Mouse (Mus musculus) telencephalon, adult 2 months (tissue): Measurements from ENCODE around the gene Dync1i1.

Experiments used
- DNase-seq: peaks from one replicate; pipeline ENCODE4 v3.0.0-alpha.2; 2011; ENCODE audit warnings: low read depth, low spot score

Dync1i1 gene

DNA sequence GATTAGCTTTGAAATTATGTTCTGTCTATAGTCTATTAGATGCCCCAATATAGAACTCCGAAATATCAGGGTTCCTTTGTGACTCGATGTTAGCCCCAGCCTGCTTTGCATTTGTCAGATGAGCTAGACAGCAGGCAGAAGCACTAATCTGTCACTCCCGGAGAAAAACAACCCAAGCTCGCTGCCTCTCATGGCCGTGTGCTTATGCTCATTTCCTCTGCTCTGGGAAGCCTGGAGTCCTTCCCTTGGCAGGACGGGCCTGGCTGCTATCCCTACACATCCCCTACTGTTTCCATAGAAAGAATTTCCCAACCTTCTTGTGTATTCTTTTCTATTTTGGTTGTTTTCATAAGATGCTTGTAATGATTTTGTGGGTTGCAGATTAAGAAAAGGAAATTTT is 130.1 kb downstream of the Dync1i1 start:
- DNase-seq = no peak

DNA sequence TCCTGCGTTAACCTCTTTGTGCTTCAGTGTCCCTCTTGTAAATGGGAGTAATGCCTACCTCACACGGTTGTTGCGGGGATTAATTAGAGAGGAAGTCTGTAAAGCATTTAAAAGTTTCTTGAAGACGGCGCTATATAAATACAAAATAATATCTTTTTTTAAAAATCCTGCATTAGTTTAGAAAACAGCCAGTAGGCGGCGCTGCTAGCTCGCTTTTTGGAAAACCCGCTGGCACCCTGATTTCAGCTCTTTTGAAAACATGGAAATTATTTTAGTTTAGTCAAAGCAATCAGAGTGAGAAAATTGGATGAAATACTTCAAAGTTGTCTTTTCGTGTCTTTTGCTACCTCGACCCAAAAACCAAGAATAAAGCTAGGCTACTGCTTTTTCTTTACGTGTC is 132.9 kb downstream of the Dync1i1 start:
- peak; percentile 16 for DNase-seq

DNA sequence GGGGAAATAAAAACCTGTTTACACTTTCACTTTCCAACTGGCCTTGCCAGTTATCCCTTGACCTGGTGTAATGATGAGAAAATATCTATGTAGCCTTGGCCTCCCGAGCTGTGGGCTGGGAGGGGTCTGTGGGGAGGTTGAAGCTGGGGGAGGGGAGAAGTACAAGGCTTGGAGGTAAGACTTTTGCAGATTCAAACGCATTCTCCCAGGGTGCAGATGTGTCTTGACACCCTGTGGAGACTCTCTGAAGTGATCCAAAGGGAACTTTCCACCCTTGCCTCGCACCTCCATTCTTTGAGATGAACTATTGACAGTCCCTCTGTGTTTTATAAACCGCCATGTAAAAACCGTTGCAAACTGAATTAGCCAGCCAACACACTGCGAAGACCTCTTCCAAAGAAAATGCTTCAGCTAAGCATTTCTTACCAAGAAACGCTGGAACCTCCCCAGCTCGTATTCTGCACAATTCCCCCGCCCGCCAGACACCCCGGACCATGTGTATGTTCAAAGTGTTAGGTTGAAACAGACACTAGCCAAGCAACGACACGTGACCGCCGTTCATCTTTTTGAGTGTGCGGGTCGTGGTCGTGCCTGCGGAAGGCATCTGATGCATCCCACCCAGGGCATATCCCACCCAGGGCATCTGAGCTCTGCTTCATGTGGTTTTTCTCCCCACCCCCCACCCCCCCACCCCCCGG is 133.6 kb downstream of the Dync1i1 start:
- DNase-seq = no peak

DNA sequence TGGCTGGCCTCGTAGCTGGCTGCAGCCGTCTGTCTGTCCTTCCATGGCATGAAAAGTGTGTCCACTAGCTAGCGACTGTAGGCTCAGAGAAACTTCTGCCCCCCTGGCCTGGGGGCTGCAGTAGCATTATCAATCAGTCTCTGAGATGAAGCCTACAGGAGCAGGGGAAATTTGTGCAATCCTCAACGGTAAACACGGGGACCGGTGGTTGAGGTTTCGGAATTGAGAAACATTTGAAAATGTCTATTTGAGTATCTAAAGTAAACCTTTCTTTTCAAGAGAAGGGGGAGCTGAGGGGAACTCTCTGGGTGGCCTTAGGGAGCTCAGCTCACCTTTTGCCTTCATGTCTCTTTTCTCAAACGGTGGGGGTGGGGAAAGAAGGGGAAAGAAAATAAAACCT is 134.2 kb downstream of the Dync1i1 start:
- no peak for DNase-seq

DNA sequence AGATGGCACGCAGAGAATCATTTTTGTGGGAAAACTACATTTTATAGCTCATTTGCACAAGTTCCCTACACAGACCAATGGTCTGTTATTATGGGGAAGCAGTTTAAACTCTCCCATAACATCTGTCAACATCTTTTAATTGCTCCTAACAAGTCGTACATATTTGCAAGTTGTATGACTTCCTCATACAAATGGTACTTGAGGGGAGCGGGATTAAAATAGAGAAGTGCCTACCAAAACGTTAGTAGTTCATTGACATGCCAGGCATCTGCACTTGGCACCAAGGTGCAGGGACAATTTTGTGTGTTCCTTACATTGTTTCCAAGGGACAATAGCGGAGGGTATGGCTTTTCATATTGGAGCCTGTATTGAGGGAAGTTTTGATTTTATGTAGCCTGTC is 140.7 kb downstream of the Dync1i1 start:
- no peak for DNase-seq

DNA sequence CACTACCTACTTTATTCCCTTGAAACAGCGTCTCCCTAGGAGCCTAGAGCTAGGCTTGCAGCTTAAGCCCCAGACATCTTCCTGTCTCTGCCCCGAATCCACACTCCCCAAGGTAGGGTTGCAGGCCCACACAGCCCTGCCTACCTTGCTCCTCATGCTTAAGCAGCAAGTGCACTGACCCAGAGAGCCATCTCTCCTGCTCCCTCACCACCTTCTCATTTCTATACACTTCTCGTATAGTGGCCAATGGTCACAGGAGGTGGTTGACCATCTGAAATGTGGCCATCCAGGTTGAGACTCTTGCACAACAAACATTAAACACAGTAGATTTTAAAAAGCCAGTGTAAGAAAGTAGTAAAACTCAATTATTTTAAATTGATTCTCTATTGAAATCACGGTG is 141.8 kb downstream of the Dync1i1 start:
- DNase-seq = no peak

DNA sequence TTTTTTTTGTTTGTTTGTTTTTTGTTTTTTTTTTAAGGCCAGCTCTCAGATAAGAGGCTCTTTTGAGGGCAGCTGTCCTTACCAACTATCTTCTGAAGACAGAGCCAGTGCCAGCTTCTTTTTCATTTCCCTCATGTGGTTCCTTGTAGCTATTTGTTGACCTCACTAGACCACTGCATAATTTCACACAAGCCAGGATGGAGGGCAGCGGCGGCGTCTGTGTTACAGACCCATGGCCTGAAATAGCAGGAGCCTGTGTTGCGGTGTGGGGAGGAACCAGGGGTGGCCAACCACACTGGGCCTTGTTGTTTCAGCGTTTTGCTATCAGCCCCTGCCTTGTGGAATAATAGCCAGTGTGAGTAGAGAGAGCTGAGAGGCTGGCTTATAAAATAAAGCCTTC is 145.6 kb downstream of the Dync1i1 start:
- DNase-seq = no peak

DNA sequence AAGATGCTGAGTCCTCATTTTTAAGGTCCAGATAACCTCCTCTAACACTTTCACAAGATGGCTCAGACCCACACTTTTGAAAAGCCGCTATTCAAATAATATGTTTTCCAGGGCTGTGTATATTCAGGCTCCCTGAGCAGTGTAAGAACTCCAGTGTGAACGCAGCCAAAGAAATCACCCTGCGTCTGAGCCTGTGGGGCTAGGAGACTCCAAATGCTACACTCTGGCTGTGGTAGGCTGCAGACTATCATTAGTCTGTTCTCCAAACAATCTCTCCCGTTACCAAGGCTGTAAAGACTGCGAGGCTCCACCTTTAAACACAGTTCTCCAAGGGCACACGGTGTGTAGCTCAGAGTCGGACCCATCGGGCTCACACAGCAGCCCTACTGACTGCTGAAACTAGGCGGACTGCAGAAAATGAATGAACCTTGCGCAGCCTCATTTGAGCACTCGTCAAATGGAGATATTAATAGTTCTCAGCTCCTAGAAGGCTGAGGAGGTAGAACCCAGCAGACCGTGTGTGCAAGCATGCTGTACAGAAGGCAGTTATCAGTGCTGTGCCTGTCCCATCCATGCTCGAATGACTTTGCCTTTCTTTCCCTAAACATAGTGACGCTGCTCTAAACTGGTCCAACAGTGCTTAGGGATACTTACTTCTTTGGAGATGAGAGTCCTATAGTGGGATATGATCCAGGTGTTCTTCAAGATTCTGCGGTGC is 146.3 kb downstream of the Dync1i1 start:
- peak; percentile 6 for DNase-seq

DNA sequence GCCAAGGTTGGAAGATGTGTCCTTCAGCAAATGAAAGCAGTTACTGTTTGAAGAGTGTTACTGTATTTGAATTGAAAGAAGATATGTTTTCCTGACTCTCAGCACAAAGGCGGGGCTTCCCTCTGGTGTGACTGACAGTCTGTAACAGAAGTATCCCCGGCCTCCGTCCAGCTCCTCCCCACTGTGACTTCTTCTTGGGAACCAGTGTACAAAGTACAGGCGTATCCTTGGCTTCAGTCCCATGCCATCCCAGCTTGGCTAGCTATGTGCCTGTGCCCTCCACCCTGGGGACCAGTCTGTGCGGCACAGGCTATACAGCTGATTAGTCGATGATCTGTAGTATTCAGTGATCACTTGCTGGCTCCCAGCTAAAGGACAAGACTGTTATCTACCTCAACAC is 163.9 kb downstream of the Dync1i1 start:
- no peak for DNase-seq

DNA sequence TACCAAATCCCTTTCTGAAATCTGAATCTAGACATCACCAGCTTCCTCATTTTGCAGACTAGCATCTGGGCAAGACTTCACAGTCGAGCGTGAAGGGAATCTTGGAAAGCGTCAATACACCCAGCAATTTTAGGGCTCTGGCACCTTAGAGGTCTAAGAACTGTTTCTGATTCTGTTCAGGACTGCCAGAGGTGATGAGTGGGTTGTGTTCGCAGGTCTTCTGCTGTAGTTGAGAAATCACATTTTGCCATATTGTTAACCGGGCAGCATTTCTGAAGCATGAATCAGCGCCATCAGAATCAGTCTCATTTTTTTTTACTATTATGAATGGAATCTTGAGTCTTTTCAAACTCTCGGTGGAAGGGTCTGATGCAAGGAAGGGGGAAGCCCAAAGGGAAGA is 185.9 kb downstream of the Dync1i1 start:
- DNase-seq = peak; percentile 71

DNA sequence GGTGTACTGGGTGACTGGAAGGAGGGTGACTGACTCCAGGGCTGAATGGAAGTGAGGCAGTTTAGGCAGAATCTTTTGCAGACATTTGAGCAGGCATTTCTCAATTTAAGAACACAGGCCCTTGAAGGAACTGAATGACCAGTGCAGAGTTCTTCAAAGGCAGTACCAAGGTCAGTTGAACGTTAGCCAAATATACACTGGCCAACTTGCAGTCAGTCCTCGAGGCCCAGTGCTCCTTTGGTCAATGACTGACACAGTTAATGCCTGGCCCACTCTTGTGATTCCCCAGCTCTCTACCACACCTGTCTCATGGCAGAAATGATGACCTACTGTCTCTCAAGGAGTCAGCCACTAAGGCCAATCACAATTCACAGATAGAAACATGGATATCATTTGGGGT is 189.6 kb downstream of the Dync1i1 start:
- DNase-seq = no peak

DNA sequence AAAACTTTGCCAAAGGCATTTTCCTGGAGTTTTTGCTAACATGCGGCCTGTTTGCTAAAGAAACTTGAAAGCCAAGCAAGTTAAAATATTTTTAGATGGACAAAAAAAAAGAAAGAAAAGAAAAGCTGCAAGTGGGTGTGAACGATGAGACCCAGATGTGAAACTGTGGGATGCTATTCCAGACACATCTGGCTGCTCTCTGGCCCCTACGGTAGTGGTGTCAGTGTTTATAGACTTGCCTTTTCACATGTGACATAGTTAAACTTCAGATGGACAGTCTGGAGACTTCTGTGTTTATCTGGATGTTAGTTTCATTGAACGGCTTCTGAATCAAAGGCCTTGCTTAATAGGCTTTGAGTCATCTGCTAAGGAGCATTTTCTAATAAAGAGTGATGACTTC is 195.2 kb downstream of the Dync1i1 start:
- no peak for DNase-seq

DNA sequence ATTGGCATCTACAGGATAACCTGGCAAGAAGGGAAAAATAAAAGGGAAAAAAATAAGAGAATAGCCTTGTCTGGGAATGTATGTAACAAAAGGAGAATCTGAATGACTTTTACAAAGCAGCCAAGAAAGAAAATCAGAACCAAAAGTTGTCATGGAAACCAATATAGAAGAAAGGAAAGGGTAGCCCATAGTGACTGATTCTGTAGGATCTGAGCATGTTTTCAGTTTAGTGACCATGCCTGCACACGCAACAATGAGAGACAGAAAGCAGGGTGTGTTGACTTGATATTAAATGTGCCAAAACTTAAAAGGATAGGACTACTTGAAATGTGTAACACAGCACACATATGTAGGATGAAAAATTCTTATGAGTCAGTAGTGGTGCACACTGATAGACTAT is 197.2 kb downstream of the Dync1i1 start:
- no peak for DNase-seq

DNA sequence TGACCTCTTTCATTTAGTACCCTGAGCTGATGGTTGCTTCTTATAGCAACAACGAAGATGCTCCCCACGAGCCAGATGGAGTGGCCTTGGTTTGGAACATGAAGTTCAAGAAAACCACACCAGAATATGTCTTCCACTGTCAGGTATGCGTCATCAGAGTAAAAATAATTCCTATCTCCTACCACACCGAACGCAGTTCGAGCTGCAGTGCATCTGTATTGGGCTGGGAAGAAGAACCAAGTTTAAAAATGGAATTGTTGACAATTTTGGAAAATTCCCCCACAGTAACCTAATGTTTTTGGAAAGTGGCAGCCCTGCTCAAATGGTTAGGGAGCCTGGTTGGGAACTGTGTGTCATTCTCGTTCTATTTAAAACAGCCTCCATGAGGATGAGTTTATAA is 197.7 kb downstream of the Dync1i1 start:
- peak; percentile 55 for DNase-seq

DNA sequence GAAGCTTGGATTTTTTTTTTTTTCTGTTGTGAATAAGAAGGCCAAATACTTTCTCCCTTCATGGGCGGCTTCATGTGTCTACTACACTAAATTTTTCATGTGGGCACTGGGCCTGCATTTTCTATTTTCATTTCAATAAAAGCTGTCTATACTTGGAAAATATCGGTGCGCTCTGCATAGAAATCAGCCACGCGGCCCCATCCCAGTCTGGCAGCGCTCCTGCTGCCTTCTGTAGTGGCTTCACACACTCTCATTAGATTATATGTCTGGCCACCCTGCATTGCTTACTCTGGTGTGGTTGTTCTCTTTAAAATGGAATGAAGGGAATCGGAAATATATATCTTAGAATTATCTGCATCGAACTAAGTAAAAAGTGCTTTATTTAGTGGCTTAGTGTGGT is 204.7 kb downstream of the Dync1i1 start:
- DNase-seq = peak; percentile 31

DNA sequence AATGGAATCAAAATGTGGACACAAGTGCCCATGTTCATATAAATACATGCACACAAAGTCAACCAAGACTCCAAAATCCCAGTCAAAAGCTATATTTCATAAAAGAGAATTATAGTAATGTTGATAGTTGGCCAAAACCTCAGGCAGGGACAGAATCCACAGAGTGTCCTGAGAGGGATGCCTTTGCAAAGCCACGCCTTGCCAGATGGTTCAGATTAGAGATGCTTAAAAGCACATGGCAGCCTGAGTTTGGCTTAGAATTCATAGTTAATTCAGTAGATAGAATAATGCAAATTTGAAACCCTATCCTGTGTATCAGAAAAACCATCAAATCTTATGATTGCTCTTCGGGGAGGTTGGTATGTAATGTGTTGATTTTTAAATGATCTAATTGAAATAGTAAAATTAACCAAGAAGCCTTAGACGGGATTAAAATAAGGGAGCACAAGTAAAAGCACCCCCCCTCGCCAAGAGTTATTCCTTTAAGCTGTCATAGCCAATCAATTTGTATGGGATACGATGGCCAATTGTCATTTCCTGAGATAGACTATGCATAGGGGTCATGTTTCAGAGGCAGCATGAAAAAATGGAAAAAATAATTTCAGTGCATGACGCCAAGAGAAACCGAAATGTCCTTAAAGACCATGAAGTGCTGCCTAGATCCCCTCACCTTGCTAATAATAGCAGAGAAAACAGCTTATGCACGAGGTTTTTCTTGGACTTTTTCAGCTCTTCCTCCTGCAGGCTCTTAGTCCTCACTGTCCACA is 210.3 kb downstream of the Dync1i1 start:
- DNase-seq = no peak

DNA sequence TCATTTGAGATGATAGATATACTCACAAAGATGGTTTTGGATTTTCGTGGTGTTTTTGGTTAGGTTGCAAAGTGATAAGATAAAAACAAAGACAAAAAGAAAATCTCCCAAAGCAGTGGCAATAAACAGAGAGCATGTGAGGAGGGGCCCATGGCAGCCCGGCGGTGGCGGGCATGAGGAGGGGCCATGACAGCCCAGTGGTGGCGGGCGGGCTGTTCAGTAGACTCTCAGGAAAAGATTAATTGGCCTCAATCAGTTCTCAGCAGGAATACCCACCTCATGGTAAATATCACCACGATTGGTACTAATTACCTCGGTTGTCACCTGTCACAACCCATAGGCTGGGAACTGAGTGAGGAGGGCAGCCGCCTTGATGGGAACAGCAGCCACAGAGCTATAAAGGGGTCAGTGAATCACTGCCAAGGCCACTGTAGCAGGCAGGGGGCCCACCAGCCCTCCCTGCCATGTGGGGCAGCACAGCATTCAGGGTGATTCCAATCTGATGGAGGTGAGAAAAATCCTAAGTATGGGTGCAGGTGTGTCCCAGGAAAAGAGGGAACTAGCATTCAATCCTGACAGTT is 224.5 kb downstream of the Dync1i1 start:
- no peak for DNase-seq

DNA sequence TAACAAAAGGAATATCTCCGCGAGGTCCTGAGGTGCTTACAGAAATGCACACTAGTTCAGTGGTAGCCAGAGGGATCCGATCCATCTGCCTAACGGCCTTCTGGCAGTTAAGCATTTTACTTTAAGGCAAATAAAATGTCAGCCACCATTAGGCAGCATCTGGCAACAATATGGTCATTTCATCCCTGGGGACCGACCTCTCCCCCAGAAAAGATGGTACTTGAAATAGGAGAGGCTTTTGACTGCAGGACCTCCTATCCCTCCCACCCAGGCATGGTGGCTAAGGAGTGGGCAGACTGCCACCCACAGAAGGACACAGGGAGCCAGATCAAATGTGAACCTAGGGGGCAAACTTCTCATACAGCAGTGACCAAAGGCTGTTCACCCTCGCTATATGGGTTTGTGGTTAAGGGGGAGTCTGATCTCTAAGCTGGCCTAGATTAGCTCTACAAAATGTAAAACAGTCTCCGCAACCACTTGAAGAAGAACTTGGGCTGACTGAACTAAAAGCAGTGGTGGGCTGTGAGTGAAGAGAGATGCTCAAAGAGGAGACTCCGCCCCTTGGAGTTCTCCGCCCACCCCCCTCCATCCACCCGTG is 231.0 kb downstream of the Dync1i1 start:
- DNase-seq = no peak

DNA sequence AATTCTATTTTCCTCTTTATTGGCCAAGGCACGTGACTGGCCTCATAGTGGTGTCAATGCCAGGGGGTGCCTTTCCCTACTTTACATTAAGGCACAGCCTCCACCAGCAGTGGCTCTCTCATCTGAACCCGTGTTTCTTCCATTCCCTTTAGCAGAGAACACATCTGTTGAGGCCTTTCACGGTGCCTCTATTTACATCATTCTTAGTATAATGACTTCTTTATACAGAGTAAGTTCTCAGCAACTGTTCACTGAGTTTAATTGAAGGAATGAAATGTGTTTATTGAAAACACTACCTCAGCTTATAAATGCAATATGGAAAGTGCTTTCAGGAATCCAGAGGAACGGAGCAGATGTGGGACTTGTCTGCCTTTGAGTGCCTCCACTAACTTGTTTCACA is 235.3 kb downstream of the Dync1i1 start:
- no peak for DNase-seq

DNA sequence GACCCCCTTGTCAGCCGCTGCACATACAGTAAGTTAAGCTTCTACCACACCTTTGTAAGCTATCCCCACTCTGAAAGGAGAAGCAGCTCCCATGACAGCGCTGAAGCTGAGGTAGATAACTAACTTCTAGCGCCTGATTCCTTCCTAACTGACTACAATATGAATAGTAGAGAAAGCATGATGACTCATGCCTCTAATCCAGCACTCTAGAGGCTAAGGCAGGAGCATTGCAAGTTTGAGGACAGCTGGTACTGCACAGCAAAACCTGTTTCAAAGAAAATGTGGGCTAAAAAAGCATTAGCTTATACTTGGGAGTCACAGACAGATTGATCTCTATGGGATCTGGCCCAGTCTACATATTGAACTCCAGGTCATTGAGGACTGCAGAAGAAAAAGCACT is 236.5 kb downstream of the Dync1i1 start:
- DNase-seq = no peak

DNA sequence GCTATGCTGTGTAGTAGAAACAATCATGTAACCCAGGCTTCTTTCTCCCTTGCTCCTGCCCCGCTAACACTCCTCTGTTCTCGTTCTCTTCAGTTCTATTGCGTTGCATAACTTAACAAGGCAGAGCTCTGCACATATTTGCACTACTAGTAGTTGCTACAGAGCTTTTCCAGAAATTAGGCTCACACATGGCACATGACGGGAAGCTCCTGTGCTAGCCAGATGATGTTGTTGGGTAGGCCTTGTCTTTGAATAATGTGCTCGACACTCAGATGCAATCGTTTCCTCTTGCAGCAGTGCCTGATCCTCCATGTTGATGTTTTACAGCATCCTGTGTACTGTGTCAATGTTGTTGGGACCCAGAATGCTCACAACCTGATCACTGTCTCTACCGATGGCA is 240.9 kb downstream of the Dync1i1 start:
- no peak for DNase-seq
